Mouse (Mus musculus): ENCODE measurements around the gene Selenos. TPM values are rescaled to one million over a fixed set of nuclear protein-coding genes. Genes with fewer than 3 reads are reported as not detected.

Gene Selenos
- polyA plus RNA-seq, 1 experiment from 2014 or later, result 155 TPM

GRCm38 (mm10) chr7:66106581-66107056 lies 27.2 kb downstream of the Selenos start:
- Histone ChIP-seq H3K4me1 (replicated peaks; ENCODE audit: control insufficient read depth, insufficient read depth, low read length) (0 out of 2 replicates have a peak, but pooled peaks cover 6% of the 10 kb centered on the region), H3K36me3 (ENCODE audit: control insufficient read depth, insufficient read depth) (no peaks in the 10 kb centered on the region), H3K4me2 (replicated peaks; ENCODE audit: low read depth) (no peak overlapping the region), H3K27ac (ENCODE audit: low read depth, low read length) (no peak overlapping the region), H3K4me3 (ENCODE audit: low read depth, low read length) (no peak overlapping the region), H3K9me3 (ENCODE audit: control insufficient read depth) (no peaks in the 10 kb centered on the region), H3K9ac (ENCODE audit: low read depth, low read length) (no peak overlapping the region), H3K27me3 (replicated peaks; ENCODE audit: control insufficient read depth, insufficient read depth, low read length) (no peaks in the 10 kb centered on the region)
- no peak for ATAC-seq
- TF ChIP-seq CTCF (IDR thresholded peaks at IDR 0.05; ENCODE audit: low read depth), result no peak
- WGBS, result 63% methylated on average over 7 of the region's 7 CpGs

GRCm38 (mm10) chr7:66107206-66107605 lies 27.8 kb downstream of the Selenos start:
- Histone ChIP-seq H3K36me3 (ENCODE audit: control insufficient read depth, insufficient read depth) (no peaks in the 10 kb centered on the region), H3K27ac (ENCODE audit: low read depth, low read length) (no peak overlapping the region), H3K9me3 (ENCODE audit: control insufficient read depth) (no peaks in the 10 kb centered on the region), H3K9ac (ENCODE audit: low read depth, low read length) (no peak overlapping the region), H3K4me1 (replicated peaks; ENCODE audit: control insufficient read depth, insufficient read depth, low read length) (0 out of 2 replicates have a peak, but pooled peaks cover 6% of the 10 kb centered on the region), H3K4me2 (replicated peaks; ENCODE audit: low read depth) (no peak overlapping the region), H3K4me3 (ENCODE audit: low read depth, low read length) (no peak overlapping the region), H3K27me3 (replicated peaks; ENCODE audit: control insufficient read depth, insufficient read depth, low read length) (no peaks in the 10 kb centered on the region)
- 69% methylated on average over 11 of the region's 11 CpGs for WGBS
- ATAC-seq, result no peak
- TF ChIP-seq CTCF (IDR thresholded peaks at IDR 0.05; ENCODE audit: low read depth), result no peak

- Histone ChIP-seq H3K9ac (ENCODE audit: low read depth, low read length) (no peak overlapping the region), H3K27me3 (replicated peaks; ENCODE audit: control insufficient read depth, insufficient read depth, low read length) (no peaks in the 10 kb centered on the region), H3K4me1 (replicated peaks; ENCODE audit: control insufficient read depth, insufficient read depth, low read length) (0 out of 2 replicates have a peak, but pooled peaks cover 6% of the 10 kb centered on the region), H3K4me3 (ENCODE audit: low read depth, low read length) (no peak overlapping the region), H3K36me3 (ENCODE audit: control insufficient read depth, insufficient read depth) (no peaks in the 10 kb centered on the region), H3K27ac (ENCODE audit: low read depth, low read length) (no peak overlapping the region), H3K4me2 (replicated peaks; ENCODE audit: low read depth) (no peak overlapping the region), H3K9me3 (ENCODE audit: control insufficient read depth) (no peaks in the 10 kb centered on the region)
- 15% methylated on average over 7 of the region's 7 CpGs for WGBS
- no peak for ATAC-seq
- peak; percentile 66 for TF ChIP-seq CTCF (IDR thresholded peaks at IDR 0.05; ENCODE audit: low read depth)
Observed at GRCm38 (mm10) chr7:66107930-66108329, 28.5 kb downstream of the Selenos start.

- Histone ChIP-seq H3K27me3 (replicated peaks; ENCODE audit: control insufficient read depth, insufficient read depth, low read length) (no peaks in the 10 kb centered on the region), H3K27ac (ENCODE audit: low read depth, low read length) (peak within 1 kb of the TSS; percentile 28; the same call in 1 of the 2 replicates), H3K36me3 (ENCODE audit: control insufficient read depth, insufficient read depth) (no peaks in the 10 kb centered on the region), H3K9me3 (ENCODE audit: control insufficient read depth) (no peaks in the 10 kb centered on the region), H3K9ac (ENCODE audit: low read depth, low read length) (peak within 1 kb of the TSS; percentile 78), H3K4me2 (replicated peaks; ENCODE audit: low read depth) (peak within 1 kb of the TSS; percentile 96), H3K4me1 (replicated peaks; ENCODE audit: control insufficient read depth, insufficient read depth, low read length) (0 out of 2 replicates have a peak, but pooled peaks cover 6% of the 10 kb centered on the region), H3K4me3 (ENCODE audit: low read depth, low read length) (peak within 1 kb of the TSS; percentile 70)
- peak; percentile 73 for ATAC-seq
- under 1% methylated on average over 95 of the region's 123 CpGs for WGBS
- TF ChIP-seq CTCF (IDR thresholded peaks at IDR 0.05; ENCODE audit: low read depth), result 0 out of 2 replicates have a peak, but pooled peaks have one; percentile 7
Observed at GRCm38 (mm10) chr7:66108961-66109854, 29.8 kb downstream of the Selenos start, which contains the start of gene Chsy1. Gene Chsy1, plus strand, starts transcription at chr7:66109515.

GRCm38 (mm10) chr7:66109855-66110635 lies 30.6 kb downstream of the Selenos start:
- Histone ChIP-seq H3K36me3 (ENCODE audit: control insufficient read depth, insufficient read depth) (no peaks in the 10 kb centered on the region), H3K4me2 (replicated peaks; ENCODE audit: low read depth) (peak overlapping the region; percentile 96), H3K27ac (ENCODE audit: low read depth, low read length) (peak overlapping the region; percentile 15; the same call in 1 of the 2 replicates), H3K4me1 (replicated peaks; ENCODE audit: control insufficient read depth, insufficient read depth, low read length) (0 out of 2 replicates have a peak, but pooled peaks cover 6% of the 10 kb centered on the region), H3K27me3 (replicated peaks; ENCODE audit: control insufficient read depth, insufficient read depth, low read length) (no peaks in the 10 kb centered on the region), H3K9me3 (ENCODE audit: control insufficient read depth) (no peaks in the 10 kb centered on the region), H3K4me3 (ENCODE audit: low read depth, low read length) (peak overlapping the region; percentile 70), H3K9ac (ENCODE audit: low read depth, low read length) (peak overlapping the region; percentile 78)
- peak; percentile 53 for ATAC-seq
- no peak for TF ChIP-seq CTCF (IDR thresholded peaks at IDR 0.05; ENCODE audit: low read depth)
- WGBS, result under 1% methylated on average over 63 of the region's 77 CpGs

Data from intestine, postnatal 0 days (tissue).